Mouse (Mus musculus): ENCODE results near the gene Chmp5.
A peak's percentile ranks its signal among the peaks of the same experiment; 100 is the strongest.

The Chmp5 gene

DNA sequence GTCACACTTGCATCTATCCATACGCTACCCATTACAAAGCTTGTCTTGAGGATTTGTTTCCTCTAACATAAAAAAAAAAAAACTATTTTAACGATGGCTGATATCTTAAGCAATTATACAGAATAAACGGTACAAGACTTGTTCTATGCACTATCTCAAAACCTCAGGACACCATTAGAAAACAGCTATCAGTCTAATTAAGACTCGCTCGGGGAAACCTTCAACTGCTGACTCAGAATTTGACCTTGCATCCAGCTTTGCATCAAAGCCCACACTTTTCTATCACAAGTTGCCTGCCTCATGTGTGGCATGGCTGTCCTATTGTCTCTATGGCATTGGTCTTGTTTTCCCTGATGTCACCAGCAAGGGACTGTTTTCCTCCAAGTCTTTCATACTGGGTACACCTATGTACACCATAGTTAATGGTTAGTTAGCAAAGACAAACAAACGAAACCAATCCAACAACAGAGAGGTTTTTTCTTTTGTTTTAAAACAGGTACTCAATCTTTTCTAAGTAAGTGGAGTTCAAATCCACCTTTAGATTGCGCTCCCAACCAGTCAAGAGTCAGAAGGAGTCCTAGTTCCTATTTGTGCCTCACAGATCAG, 1.6 kb upstream of the Chmp5 start:
- DNase-seq (ENCODE audit: low spot score), result no peak

- no peak for DNase-seq (ENCODE audit: low spot score)
Observed at GRCm38 (mm10) chr4:40947565-40948159, 545 bp upstream of the Chmp5 start.

DNA sequence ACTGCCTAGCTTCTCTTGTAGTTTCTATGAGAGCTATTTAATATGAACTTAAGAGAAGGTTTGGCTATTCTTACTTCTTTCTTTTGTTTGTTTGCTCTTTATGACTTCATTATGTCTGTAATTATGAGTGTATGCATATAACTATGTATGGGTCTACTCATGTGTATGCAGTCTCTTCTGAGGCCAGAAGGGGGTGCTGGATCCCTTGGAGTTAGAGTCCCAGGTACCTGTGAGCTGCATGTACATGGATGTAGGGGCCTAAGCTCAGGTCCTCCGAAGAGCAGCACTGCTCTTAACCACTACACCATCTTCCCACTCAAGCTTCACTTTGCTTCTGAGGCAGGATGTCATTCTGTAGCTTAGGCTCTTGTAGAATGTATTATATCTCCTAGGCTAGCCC, 5.3 kb downstream of the Chmp5 start:
- DNase-seq (ENCODE audit: low spot score), result no peak

DNA sequence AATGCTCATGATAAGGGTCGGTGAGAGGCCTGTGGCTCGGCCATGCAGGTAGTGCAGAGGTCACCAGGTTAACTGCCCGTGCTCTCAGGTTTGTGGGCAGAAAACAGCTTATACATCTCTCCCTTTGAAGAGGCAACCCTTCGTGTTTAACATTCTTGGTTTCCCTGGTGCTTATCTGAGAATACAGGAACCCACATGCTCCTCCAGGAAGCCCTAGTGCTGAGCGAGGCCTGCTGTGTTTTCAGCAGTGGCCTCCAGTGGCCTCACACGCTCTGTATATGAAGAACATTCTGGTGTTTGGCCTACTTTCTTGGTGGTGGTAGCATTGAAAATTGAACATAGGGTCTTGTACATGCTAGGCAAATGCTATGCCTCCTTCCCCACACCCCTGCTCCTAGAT, 7.7 kb downstream of the Chmp5 start:
- no peak for DNase-seq (ENCODE audit: low spot score)

DNA sequence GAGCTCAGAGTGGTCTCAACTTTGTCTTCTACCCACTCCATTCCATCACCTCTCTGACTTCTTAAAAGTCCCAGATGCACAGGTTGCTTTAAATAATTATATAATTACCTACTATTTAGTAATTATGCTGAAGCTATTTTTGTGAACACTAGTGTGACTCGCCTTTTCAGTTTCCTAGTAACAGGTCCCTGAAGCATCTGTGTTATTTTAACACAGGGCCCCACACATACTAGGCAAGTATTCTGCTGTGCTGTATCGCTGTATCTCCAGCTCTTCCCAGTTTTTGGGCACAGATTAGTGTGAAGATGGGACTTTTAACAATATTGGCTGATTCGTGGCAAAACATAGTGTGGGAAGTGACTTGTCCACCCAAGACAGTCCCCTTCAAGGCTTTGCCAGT, 15.3 kb downstream of the Chmp5 start:
- no peak for DNase-seq (ENCODE audit: low spot score)

GRCm38 (mm10) chr4:40969161-40969560, 21.0 kb downstream of the Chmp5 start:
- DNase-seq (ENCODE audit: low spot score), result no peak

- peak; percentile 29 for DNase-seq (ENCODE audit: low spot score)
Observed at GRCm38 (mm10) chr4:40969781-40970591, 21.8 kb downstream of the Chmp5 start.

DNA sequence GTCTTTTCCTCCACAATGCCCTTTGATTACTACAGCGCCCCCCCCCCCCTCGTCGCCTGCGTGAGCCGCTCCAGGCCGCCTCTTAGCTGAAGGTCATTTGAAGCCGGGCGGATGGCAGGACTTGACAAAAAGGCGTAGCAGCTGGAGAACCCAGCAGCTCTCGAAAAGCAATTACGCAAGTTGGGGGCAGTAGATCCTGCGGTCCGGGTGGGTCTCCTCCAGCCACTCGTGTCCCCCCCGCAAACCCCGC, 22.3 kb downstream of the Chmp5 start:
- no peak for DNase-seq (ENCODE audit: low spot score)

DNA sequence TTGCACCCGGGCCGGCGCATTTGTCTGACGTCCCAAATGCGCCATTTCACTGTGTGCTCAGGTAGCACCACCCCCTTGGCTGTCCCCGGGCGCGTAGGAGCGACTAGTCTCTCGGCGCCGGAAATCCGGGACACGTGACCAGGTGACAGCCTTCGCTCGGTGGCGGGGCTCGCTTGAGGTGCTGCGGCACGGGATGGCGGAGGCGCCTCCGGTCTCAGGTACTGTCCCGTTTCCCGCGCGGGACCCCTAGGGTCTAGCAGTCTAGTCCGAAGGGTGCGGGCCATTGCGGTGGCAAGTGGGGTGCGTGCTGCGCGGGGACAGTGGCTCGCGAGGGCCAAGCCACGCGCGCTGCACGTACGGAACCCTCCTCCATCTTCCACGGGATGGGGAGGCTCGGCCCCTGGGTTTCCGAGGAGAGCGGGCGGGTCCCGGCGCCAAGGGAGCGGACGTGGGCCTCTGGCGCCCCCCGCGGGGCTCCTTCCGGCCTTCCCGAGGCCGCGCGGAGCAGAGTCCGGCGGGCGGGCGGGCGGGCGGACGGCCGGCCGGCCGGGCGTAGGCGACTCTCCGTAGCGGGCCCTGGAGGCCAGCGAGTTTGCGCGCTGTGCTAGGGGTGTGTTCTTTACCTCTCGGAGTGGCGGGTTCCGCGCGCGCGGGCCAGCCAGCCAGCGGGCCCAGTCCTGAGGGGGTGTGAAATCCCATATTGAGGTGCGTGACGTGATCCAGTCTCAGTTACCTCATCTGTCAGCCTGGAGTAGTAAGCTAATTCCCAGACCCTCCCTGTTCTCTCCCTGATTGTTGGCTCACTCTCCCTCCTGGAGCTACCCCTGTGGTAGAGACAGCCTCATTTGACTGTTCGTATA, 22.9 kb downstream of the Chmp5 start, which contains the start of gene Nfx1:
Nfx1 (plus strand) TSS at position 65 of the 860 bp plus-strand sequence.
- DNase-seq (ENCODE audit: low spot score), result peak; percentile 96

- peak; percentile 63 for DNase-seq (ENCODE audit: low spot score)
Observed at GRCm38 (mm10) chr4:40971744-40972143, 23.5 kb downstream of the Chmp5 start.

GRCm38 (mm10) chr4:40974011-40974410, 25.8 kb downstream of the Chmp5 start:
- no peak for DNase-seq (ENCODE audit: low spot score)

- DNase-seq (ENCODE audit: low spot score), result no peak
Observed at GRCm38 (mm10) chr4:40975678-40976077, 27.5 kb downstream of the Chmp5 start.

DNA sequence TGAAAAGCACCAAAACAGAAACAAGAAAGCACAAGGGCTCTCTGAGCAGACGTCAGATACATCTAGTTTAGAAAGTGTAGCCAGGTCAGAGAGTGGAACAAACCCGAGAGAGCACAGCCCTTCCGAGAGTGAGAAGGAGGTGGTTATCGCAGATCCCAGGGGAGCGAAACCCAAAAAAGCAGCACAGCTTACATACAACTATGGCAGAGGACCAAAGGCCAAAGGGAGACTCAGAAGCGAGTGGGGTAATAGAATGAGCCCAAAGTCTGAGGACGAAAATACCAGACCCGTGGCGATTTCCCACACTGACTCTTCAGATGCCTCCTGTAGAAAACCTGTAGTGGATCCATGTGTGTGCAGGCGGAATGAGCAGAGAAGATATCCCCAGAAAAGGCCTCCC, 28.4 kb downstream of the Chmp5 start:
- DNase-seq (ENCODE audit: low spot score), result no peak

GRCm38 (mm10) chr4:40979430-40979829, 31.2 kb downstream of the Chmp5 start:
- DNase-seq (ENCODE audit: low spot score), result no peak

- DNase-seq (ENCODE audit: low spot score), result no peak
Observed at GRCm38 (mm10) chr4:40982486-40982885, 34.3 kb downstream of the Chmp5 start.

DNA sequence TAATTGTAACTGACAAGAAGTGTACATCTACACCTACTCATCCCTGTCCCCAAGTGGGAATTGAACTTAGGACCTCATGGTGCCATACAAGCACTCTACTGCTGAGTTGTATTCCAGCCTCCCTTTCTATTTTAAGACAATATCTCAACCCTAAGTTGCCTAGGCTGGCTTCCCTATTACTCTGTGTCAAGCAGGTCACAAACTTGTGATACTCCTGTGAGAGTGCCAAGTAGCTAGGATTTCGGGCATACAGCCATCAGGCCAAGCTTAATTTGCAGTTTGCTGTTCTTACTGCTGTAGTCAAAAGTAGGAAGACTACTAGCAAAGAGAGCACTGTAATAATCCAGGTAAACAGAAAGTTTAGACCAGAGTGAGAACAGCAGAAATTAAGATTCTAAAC, 35.5 kb downstream of the Chmp5 start:
- no peak for DNase-seq (ENCODE audit: low spot score)

- DNase-seq (ENCODE audit: low spot score), result no peak
Observed at GRCm38 (mm10) chr4:40989633-40990032, 41.4 kb downstream of the Chmp5 start.

DNA sequence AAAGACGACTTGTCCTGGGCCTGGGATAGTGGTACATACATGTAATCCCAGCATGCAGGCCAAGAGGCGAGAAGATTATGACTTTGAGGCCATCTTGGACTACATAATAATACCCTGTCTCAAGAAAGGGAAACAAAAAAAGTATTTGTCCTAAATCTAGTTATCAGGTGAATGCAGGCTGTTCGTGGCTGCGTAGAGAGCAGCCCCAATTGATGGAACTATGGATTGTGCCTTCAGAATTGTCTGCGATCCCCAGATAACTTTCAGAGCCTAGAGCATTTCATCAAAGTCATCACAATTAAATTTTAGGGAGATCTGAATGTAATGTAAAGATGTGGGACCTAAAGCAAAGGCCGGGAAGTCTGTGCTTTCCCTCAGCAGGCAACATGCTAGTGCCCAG, 48.1 kb downstream of the Chmp5 start:
- DNase-seq (ENCODE audit: low spot score), result no peak

DNA sequence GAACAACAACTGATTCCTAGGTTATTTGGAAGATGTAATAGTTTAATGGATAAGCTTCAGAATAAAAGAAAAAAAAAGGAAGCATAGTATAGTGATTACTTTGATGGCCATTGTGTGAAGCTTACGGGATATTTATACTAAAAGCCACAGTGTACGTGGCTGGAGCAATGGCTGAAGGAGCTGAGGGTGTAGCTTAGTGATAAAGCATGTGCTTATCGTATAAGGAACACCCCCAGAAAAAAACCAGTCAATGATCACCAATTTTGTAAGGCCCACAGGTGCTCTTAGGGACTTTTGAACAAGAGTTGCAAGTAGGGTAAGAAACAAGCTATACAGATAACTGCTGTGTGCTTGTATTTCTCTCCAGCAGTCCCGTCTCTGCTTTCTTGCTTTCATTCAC, 49.7 kb downstream of the Chmp5 start:
- no peak for DNase-seq (ENCODE audit: low spot score)

- DNase-seq (ENCODE audit: low spot score), result peak; percentile 34
Observed at GRCm38 (mm10) chr4:41000271-41000670, 52.1 kb downstream of the Chmp5 start.

- no peak for DNase-seq (ENCODE audit: low spot score)
Observed at GRCm38 (mm10) chr4:41000842-41001639, 52.8 kb downstream of the Chmp5 start.

GRCm38 (mm10) chr4:41013351-41013750, 65.1 kb downstream of the Chmp5 start:
- no peak for DNase-seq (ENCODE audit: low spot score)
